12 mouse cellular contexts compared by ENCODE assay signal in genomic region chr14:13981286-13981685, GRCm38 (mm10). TPM values are rescaled to one million over a fixed set of nuclear protein-coding genes. Genes with fewer than 3 reads are reported as not detected.
DNase-seq lines count a peak whose midpoint lies in the region; ATAC-seq and TF ChIP-seq lines count a peak whose summit lies in the region.
"Had no signal": no experiment of that assay in that cellular context is flagged by ENCODE, and none has a peak within 500 bp of the region (broad histone marks: within the 10 kb centered on the region; RNA-seq: fewer than 3 reads in every experiment).

No protein-coding gene starts in this region.

- DNase-seq in cerebellum, adult 11-12 months: peak; percentile 22
- DNase-seq in cerebellum, postnatal 4 days (ENCODE audit: low spot score in 2 of 2): no peak
- DNase-seq in midbrain, postnatal 0 days (ENCODE audit: low spot score): peak; percentile 22
- no peak for DNase-seq in midbrain, embryonic 14.5 days
- DNase-seq in cerebellum, postnatal 14 days: peak; percentile 19 to 24
- no peak for DNase-seq in stomach, postnatal 0 days (ENCODE audit: low spot score)
- DNase-seq: B cell, adult 2 months; kidney, adult 9 months had no signal

- ATAC-seq in midbrain, postnatal 0 days (ENCODE audit: low FRiP score): no peak
- ATAC-seq in midbrain, embryonic 14.5 days (ENCODE audit: low FRiP score, low TSS enrichment): no peak
- peak; percentile 79; the same call in 1 of the 2 replicates for ATAC-seq in neutrophil, adult 5-6 weeks (ENCODE audit: extremely low read depth, insufficient number of reproducible peaks, low FRiP score, poor library complexity, severe bottlenecking)
- no peak for ATAC-seq in midbrain, embryonic 13.5 days
- no peak for ATAC-seq in stomach, postnatal 0 days (ENCODE audit: low FRiP score, low TSS enrichment)

- no peaks in the 10 kb centered on the region for H3K9me3 ChIP-seq in midbrain, postnatal 0 days (ENCODE audit: low read length)
- no peaks in the 10 kb centered on the region for H3K9me3 ChIP-seq in midbrain, embryonic 14.5 days (ENCODE audit: control insufficient read depth, low read length)
- no peaks in the 10 kb centered on the region for H3K9me3 ChIP-seq in midbrain, embryonic 13.5 days
- no peaks in the 10 kb centered on the region for H3K9me3 ChIP-seq in stomach, postnatal 0 days (ENCODE audit: control insufficient read depth, low read length)
- H3K9me3 ChIP-seq: heart, embryonic 12.5 days; neural tube, embryonic 13.5 days had no signal

- no peak overlapping the region for H3K4me2 ChIP-seq in midbrain, postnatal 0 days (ENCODE audit: low read depth, low read length, poor library complexity, severe bottlenecking)
- H3K4me2 ChIP-seq in midbrain, embryonic 14.5 days (ENCODE audit: low read length): no peak overlapping the region
- H3K4me2 ChIP-seq in midbrain, embryonic 13.5 days (replicated peaks): no peak overlapping the region
- no peak overlapping the region for H3K4me2 ChIP-seq in stomach, postnatal 0 days (replicated peaks; ENCODE audit: low read depth)
- H3K4me2 ChIP-seq: heart, embryonic 12.5 days; neural tube, embryonic 13.5 days had no signal

- H3K9ac ChIP-seq in midbrain, postnatal 0 days (replicated peaks; ENCODE audit: low read length, poor library complexity, severe bottlenecking): no peak overlapping the region
- no peak overlapping the region for H3K9ac ChIP-seq in midbrain, embryonic 14.5 days (replicated peaks; ENCODE audit: low read length)
- H3K9ac ChIP-seq in midbrain, embryonic 13.5 days (replicated peaks): no peak overlapping the region
- H3K9ac ChIP-seq in stomach, postnatal 0 days (ENCODE audit: low read length): no peak overlapping the region
- H3K9ac ChIP-seq: heart, embryonic 12.5 days; neural tube, embryonic 13.5 days had no signal

- WGBS in midbrain, postnatal 0 days: 42% methylated on average over 2 of the region's 2 CpGs
- 59% methylated on average over 2 of the region's 2 CpGs for WGBS in midbrain, embryonic 14.5 days
- 42% methylated on average over 2 of the region's 2 CpGs for WGBS in midbrain, embryonic 13.5 days
- 49% methylated on average over 2 of the region's 2 CpGs for WGBS in stomach, postnatal 0 days

- H3K27ac ChIP-seq in midbrain, postnatal 0 days (ENCODE audit: low read depth, low read length): no peak overlapping the region
- no peak overlapping the region for H3K27ac ChIP-seq in midbrain, embryonic 14.5 days (replicated peaks; ENCODE audit: low read depth, low read length)
- no peak overlapping the region for H3K27ac ChIP-seq in midbrain, embryonic 13.5 days
- no peak overlapping the region for H3K27ac ChIP-seq in stomach, postnatal 0 days (replicated peaks)
- H3K27ac ChIP-seq: neural tube, embryonic 13.5 days had no signal

- no peaks in the 10 kb centered on the region for H3K36me3 ChIP-seq in midbrain, postnatal 0 days (ENCODE audit: insufficient read depth, low read length)
- H3K36me3 ChIP-seq in midbrain, embryonic 14.5 days (ENCODE audit: control insufficient read depth, insufficient read depth, low read length): no peaks in the 10 kb centered on the region
- no peaks in the 10 kb centered on the region for H3K36me3 ChIP-seq in midbrain, embryonic 13.5 days
- no peaks in the 10 kb centered on the region for H3K36me3 ChIP-seq in stomach, postnatal 0 days (ENCODE audit: control insufficient read depth, insufficient read depth, low read length)
- H3K36me3 ChIP-seq: heart, embryonic 12.5 days; neural tube, embryonic 13.5 days had no signal

- no peak for TF ChIP-seq CTCF in midbrain, postnatal 0 days (IDR thresholded peaks at IDR 0.05)
- TF ChIP-seq CTCF in stomach, postnatal 0 days (IDR thresholded peaks at IDR 0.05; ENCODE audit: low read depth): no peak

- no peak overlapping the region for H3K4me3 ChIP-seq in midbrain, postnatal 0 days (ENCODE audit: low read depth, low read length)
- no peak overlapping the region for H3K4me3 ChIP-seq in midbrain, embryonic 14.5 days (replicated peaks; ENCODE audit: low read depth, low read length)
- H3K4me3 ChIP-seq in midbrain, embryonic 13.5 days (replicated peaks): no peak overlapping the region
- H3K4me3 ChIP-seq in stomach, postnatal 0 days (ENCODE audit: low read depth, low read length): no peak overlapping the region
- H3K4me3 ChIP-seq: heart, embryonic 12.5 days; neural tube, embryonic 13.5 days had no signal

- TF ChIP-seq EP300 in stomach, postnatal 0 days (optimal IDR thresholded peaks at IDR 0.05): no peak

- no peaks in the 10 kb centered on the region for H3K4me1 ChIP-seq in midbrain, postnatal 0 days (ENCODE audit: insufficient read depth, low read length)
- H3K4me1 ChIP-seq in midbrain, embryonic 14.5 days (ENCODE audit: control insufficient read depth, insufficient read depth, low read length): no peaks in the 10 kb centered on the region
- H3K4me1 ChIP-seq in midbrain, embryonic 13.5 days (replicated peaks): no peaks in the 10 kb centered on the region
- no peaks in the 10 kb centered on the region for H3K4me1 ChIP-seq in stomach, postnatal 0 days (replicated peaks; ENCODE audit: control insufficient read depth, insufficient read depth)

- H3K27me3 ChIP-seq in midbrain, postnatal 0 days (ENCODE audit: insufficient read depth, low read length): no peaks in the 10 kb centered on the region
- no peaks in the 10 kb centered on the region for H3K27me3 ChIP-seq in midbrain, embryonic 14.5 days (ENCODE audit: control insufficient read depth, insufficient read depth, low read length)
- H3K27me3 ChIP-seq in midbrain, embryonic 13.5 days: no peaks in the 10 kb centered on the region
- H3K27me3 ChIP-seq in stomach, postnatal 0 days (ENCODE audit: control insufficient read depth, insufficient read depth, low read length): no peaks in the 10 kb centered on the region
- H3K27me3 ChIP-seq: neural tube, embryonic 13.5 days had no signal

RNA-seq across cellular contexts. Expression of gene Thoc7, which starts 19.6 kb away (rescaled TPM):
- total RNA-seq in midbrain, postnatal 0 days (2014; rRNA removed): 55.7 and 70.7 TPM in 2 replicates
- polyA plus RNA-seq in midbrain, postnatal 0 days (2015; fragmentation: Nextera tagmentation; extraction: Ambion mirVana): 195 and 196 TPM in 2 replicates
- polyA plus RNA-seq in midbrain, embryonic 14.5 days (2014; fragmentation: Nextera tagmentation; extraction: Ambion mirVana): 198 and 218 TPM in 2 replicates
- 78.8 and 87.5 TPM in 2 replicates for total RNA-seq in neutrophil, adult 5-6 weeks (2017)
- polyA plus RNA-seq in midbrain, embryonic 13.5 days (2015; fragmentation: Nextera tagmentation; extraction: Ambion mirVana): 196 and 215 TPM in 2 replicates
- polyA plus RNA-seq in stomach, postnatal 0 days (2015; fragmentation: Nextera tagmentation; extraction: Ambion mirVana): 130 and 138 TPM in 2 replicates

RNA-seq across cellular contexts. Expression of gene Atxn7, which starts 20.0 kb away (rescaled TPM):
- 12.7 and 22.4 TPM in 2 replicates for total RNA-seq in midbrain, postnatal 0 days (2014; rRNA removed)
- 2.2 and 2.5 TPM in 2 replicates for polyA plus RNA-seq in midbrain, postnatal 0 days (2015; fragmentation: Nextera tagmentation; extraction: Ambion mirVana)
- 4.2 and 4.6 TPM in 2 replicates for polyA plus RNA-seq in midbrain, embryonic 14.5 days (2014; fragmentation: Nextera tagmentation; extraction: Ambion mirVana)
- total RNA-seq in neutrophil, adult 5-6 weeks (2017): 58.4 and 58.7 TPM in 2 replicates
- 3.4 and 3.8 TPM in 2 replicates for polyA plus RNA-seq in midbrain, embryonic 13.5 days (2015; fragmentation: Nextera tagmentation; extraction: Ambion mirVana)
- polyA plus RNA-seq in stomach, postnatal 0 days (2015; fragmentation: Nextera tagmentation; extraction: Ambion mirVana): 3.7 and 4.3 TPM in 2 replicates

Comparison
In these comparisons a context has a peak if more than half of its experiments do, and no peak if none do; other contexts are left out.
1. DNase-seq: peak in cerebellum, adult 11-12 months (single experiment), midbrain, postnatal 0 days (single experiment) and cerebellum, postnatal 14 days (2 of 2); none in cerebellum, postnatal 4 days (0 of 2), midbrain, embryonic 14.5 days (single experiment) and stomach, postnatal 0 days (single experiment).